Mouse (Mus musculus) heart, postnatal 0 days (tissue): ENCODE data around the gene Fam53b.

Experiments
- CTCF ChIP-seq: IDR thresholded peaks from 2 replicates; pipeline ENCODE4 v1.5.1; 2016; ENCODE audit warnings: antibody characterized with exemption, control low read depth, low read depth
- EP300 ChIP-seq: IDR thresholded peaks from 2 replicates; pipeline ENCODE4 v1.6.1; 2016; ENCODE audit warnings: antibody characterized with exemption, low read depth

DNA sequence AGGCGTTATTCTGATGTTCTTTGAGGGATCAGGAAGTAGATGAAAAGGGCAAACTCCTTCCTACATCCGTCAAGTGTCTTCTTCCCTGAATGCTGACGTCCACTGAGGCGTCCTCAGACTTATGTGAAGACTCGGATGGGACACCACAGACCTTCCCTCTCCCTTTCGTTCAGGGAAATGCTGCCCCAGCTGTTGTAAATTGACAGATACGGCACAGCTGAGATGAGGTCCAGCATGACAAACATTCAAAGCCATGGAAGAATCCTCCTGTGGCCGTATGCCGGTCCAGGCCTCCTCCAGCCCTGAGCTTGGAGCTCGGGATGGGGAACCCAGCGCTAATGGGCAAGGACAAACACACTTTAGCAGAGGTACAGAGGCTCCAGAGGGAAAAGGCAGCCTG lies 64.2 kb downstream of the Fam53b start:
- TF ChIP-seq CTCF (no peak), EP300 (no peak)
